Comparison of ENCODE assay signal across 10 mouse cellular contexts in genomic region chr11:81534686-81535085, GRCm38 (mm10).
DNase-seq lines count a peak whose midpoint lies in the region; ATAC-seq lines count a peak whose summit lies in the region.
"Had no signal": no experiment of that assay in that cellular context is flagged by ENCODE, and none has a peak within 500 bp of the region (broad histone marks: within the 10 kb centered on the region; RNA-seq: fewer than 3 reads in every experiment).

No protein-coding gene starts in this region.

- WGBS in kidney, embryonic 14.5 days = 20% methylated on average over 5 of the region's 5 CpGs

- no peaks in the 10 kb centered on the region for H3K4me1 ChIP-seq in kidney, embryonic 14.5 days (ENCODE audit: control insufficient read depth, insufficient read depth, low read length)
- H3K4me1 ChIP-seq: lung, embryonic 15.5 days had no signal

- no peak overlapping the region for H3K4me3 ChIP-seq in kidney, embryonic 14.5 days (ENCODE audit: low read length)
- H3K4me3 ChIP-seq: embryonic facial prominence, embryonic 15.5 days; lung, embryonic 15.5 days had no signal

- intact Hi-C loops in left cerebral cortex, postnatal 10 days (cut with DNase I) = no loop called here

- no peak for ATAC-seq in kidney, embryonic 14.5 days (ENCODE audit: low FRiP score, low TSS enrichment)

- H3K9ac ChIP-seq in kidney, embryonic 14.5 days (ENCODE audit: low read depth, low read length) = no peak overlapping the region
- H3K9ac ChIP-seq: embryonic facial prominence, embryonic 15.5 days; lung, embryonic 15.5 days had no signal

- no peak overlapping the region for H3K27ac ChIP-seq in kidney, embryonic 14.5 days (ENCODE audit: low read depth, low read length)
- H3K27ac ChIP-seq: embryonic facial prominence, embryonic 15.5 days; lung, embryonic 15.5 days had no signal

- H3K9me3 ChIP-seq in kidney, embryonic 14.5 days (ENCODE audit: control insufficient read depth, low read length) = no peaks in the 10 kb centered on the region
- H3K9me3 ChIP-seq: embryonic facial prominence, embryonic 15.5 days; lung, embryonic 15.5 days had no signal

- DNase-seq in kidney, adult 18-20 months = peak; percentile 56
- DNase-seq in NIH3T3 (ENCODE audit: low read depth) = peak; percentile 70
- peak; percentile 53 for DNase-seq in cerebellum, adult 9-11 months
- peak; percentile 31 for DNase-seq in heart, adult 8-10 months (ENCODE audit: low spot score)
- DNase-seq in left cerebral cortex, postnatal 10 days (ENCODE audit: extremely low spot score in 1 of 2, low spot score in 2 of 2) = peak; percentile 33 to 36
- peak; percentile 48 for DNase-seq in ovary, postnatal 14 days (ENCODE audit: low spot score)
- no peak for DNase-seq in spleen, postnatal 36 days (ENCODE audit: low spot score in 2 of 2)

- H3K4me2 ChIP-seq in kidney, embryonic 14.5 days (replicated peaks; ENCODE audit: low read depth, low read length) = no peak overlapping the region
- H3K4me2 ChIP-seq: embryonic facial prominence, embryonic 15.5 days; lung, embryonic 15.5 days had no signal

- no peaks in the 10 kb centered on the region for H3K36me3 ChIP-seq in kidney, embryonic 14.5 days (ENCODE audit: control insufficient read depth, insufficient read depth, low read length)
- H3K36me3 ChIP-seq: embryonic facial prominence, embryonic 15.5 days; lung, embryonic 15.5 days had no signal

- H3K27me3 ChIP-seq in kidney, embryonic 14.5 days (ENCODE audit: control insufficient read depth, insufficient read depth, low read length) = no peaks in the 10 kb centered on the region; the same call in 1 of the 2 replicates
- H3K27me3 ChIP-seq: lung, embryonic 15.5 days had no signal

Comparison
In these comparisons a context has a peak if more than half of its experiments do, and no peak if none do; other contexts are left out.
1. DNase-seq: peak in kidney, adult 18-20 months (single experiment), NIH3T3 (single experiment), cerebellum, adult 9-11 months (single experiment), heart, adult 8-10 months (single experiment), left cerebral cortex, postnatal 10 days (2 of 2) and ovary, postnatal 14 days (single experiment); none in spleen, postnatal 36 days (0 of 2).